Mouse (Mus musculus) hematopoietic stem cell, adult 5-6 weeks (primary cell): ENCODE measurements at regions not wholly inside any gene's neighbourhood (a gene's known extent, or its start where the extent isn't known, plus 50 kb on each side); places are given as distances from the start of the nearest gene placed in this dataset.
"Not testable (repeated sequence)": the region's sequence is repeated elsewhere in the genome, so short reads cannot be mapped to it uniquely, and the experiment has no call there.

Source experiments
- ATAC-seq, 2 experiments: fragments of 125-278 bp in 1 of 2; replicated peaks in 1 of 2; 2 replicates each; pipeline ENCODE4 v1.8.0; 2016 to 2017; ENCODE audit warnings: inconsistent platforms in 2 of 2, mild to moderate bottlenecking in 2 of 2, moderate number of reproducible peaks in 2 of 2, low read depth in 1 of 2, moderate TSS enrichment in 1 of 2; ENCODE audit not compliant: low FRiP score in 2 of 2, poor library complexity in 2 of 2, severe bottlenecking in 2 of 2, insufficient read depth in 1 of 2, low TSS enrichment in 1 of 2

GRCm38 (mm10) chr12:80055894-80056293 lies 56.9 kb downstream of the Zfp36l1 start:
- ATAC-seq: not testable (repeated sequence)

GRCm38 (mm10) chr12:80055394-80055793 lies 57.4 kb downstream of the Zfp36l1 start:
- ATAC-seq: no peak

- ATAC-seq: no peak
Observed at GRCm38 (mm10) chr12:80054655-80055037, 58.2 kb downstream of the Zfp36l1 start.

- no peak; a peak in 1 of 4 replicates for ATAC-seq
Observed at GRCm38 (mm10) chr12:80053902-80054654, 58.7 kb downstream of the Zfp36l1 start.

- no peak for ATAC-seq
Observed at GRCm38 (mm10) chr12:80048215-80048979, 64.4 kb downstream of the Zfp36l1 start.

GRCm38 (mm10) chr12:80046625-80047303 lies 66.0 kb downstream of the Zfp36l1 start:
- peak; percentile 89 to 94 for ATAC-seq

GRCm38 (mm10) chr12:80041510-80042324 lies 71.1 kb downstream of the Zfp36l1 start:
- ATAC-seq: no peak

- no peak for ATAC-seq
Observed at GRCm38 (mm10) chr12:80041012-80041411, 71.8 kb downstream of the Zfp36l1 start.

- ATAC-seq: no peak
Observed at GRCm38 (mm10) chr12:80040233-80040632, 72.6 kb downstream of the Zfp36l1 start.

- no peak for ATAC-seq
Observed at GRCm38 (mm10) chr12:80039150-80039549, 73.7 kb downstream of the Zfp36l1 start.

GRCm38 (mm10) chr12:80035500-80036271 lies 77.1 kb downstream of the Zfp36l1 start:
- no peak for ATAC-seq

GRCm38 (mm10) chr12:80034963-80035411 lies 77.8 kb downstream of the Zfp36l1 start:
- ATAC-seq: no peak

GRCm38 (mm10) chr12:80034100-80034499 lies 78.7 kb downstream of the Zfp36l1 start:
- no peak for ATAC-seq

- ATAC-seq: no peak
Observed at GRCm38 (mm10) chr12:80032520-80032919, 80.3 kb downstream of the Zfp36l1 start.

GRCm38 (mm10) chr12:80028301-80028700 lies 84.5 kb downstream of the Zfp36l1 start:
- no peak for ATAC-seq
